Mouse (Mus musculus): ENCODE measurements around the gene Gm40460. TPM values are rescaled to one million over a fixed set of nuclear protein-coding genes. Genes with fewer than 3 reads are reported as not detected.
A peak's percentile ranks its signal among the peaks of the same experiment; 100 is the strongest.
"Not testable (repeated sequence)": the region's sequence is repeated elsewhere in the genome, so short reads cannot be mapped to it uniquely, and the experiment has no call there.

Gene Gm40460
- polyA plus RNA-seq, 1 experiment from 2014 or later = not detected

DNA sequence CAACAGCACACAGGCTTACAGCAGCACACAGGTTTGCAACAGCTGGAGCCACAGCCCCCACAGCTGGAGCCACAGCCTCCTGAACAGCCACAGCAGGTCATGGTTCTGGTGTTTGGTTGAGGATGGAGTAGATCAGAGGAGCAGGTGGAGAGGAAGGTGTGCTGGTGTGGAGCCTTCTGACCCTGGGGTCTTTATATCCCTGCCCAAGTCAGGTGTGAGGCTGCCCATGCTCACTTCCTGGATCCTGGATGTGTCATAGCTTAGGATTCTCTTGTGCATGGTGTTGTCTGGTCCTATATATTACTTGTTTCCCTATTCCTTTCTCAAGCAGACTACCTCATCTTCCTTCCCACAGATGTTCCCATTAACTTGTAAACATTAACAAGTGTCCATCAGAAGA is 33.4 kb upstream of the Gm40460 start, which contains the start of gene Gm4559:
Gene Gm4559, minus strand, starts transcription at position 101 of the 400 bp plus-strand sequence.
- H3K4me3 ChIP-seq (ENCODE audit: low read depth, low read length); H3K36me3 ChIP-seq (ENCODE audit: control insufficient read depth, insufficient read depth, low read length); DNase-seq (ENCODE audit: low spot score); H3K4me2 ChIP-seq (replicated peaks; ENCODE audit: low read depth, low read length); H3K27ac ChIP-seq (ENCODE audit: low read depth, low read length); H3K9me3 ChIP-seq (ENCODE audit: control insufficient read depth, low read length); ATAC-seq (ENCODE audit: low FRiP score); H3K27me3 ChIP-seq (ENCODE audit: control insufficient read depth, insufficient read depth, low read length); H3K9ac ChIP-seq (ENCODE audit: low read depth, low read length); H3K4me1 ChIP-seq (replicated peaks; ENCODE audit: control insufficient read depth, insufficient read depth, low read length): not testable (repeated sequence)

GRCm38 (mm10) chr7:142258254-142258653 is 17.4 kb upstream of the Gm40460 start, which contains the start of gene Gm2431:
Gene Gm2431, minus strand, starts transcription at chr7:142258354.
- 75% methylated on average over 1 of the region's 1 CpGs for WGBS
- not testable (repeated sequence) for H3K9me3 ChIP-seq (ENCODE audit: control insufficient read depth, low read length); ATAC-seq (ENCODE audit: low FRiP score); H3K36me3 ChIP-seq (ENCODE audit: control insufficient read depth, insufficient read depth, low read length); H3K9ac ChIP-seq (ENCODE audit: low read depth, low read length); DNase-seq (ENCODE audit: low spot score); H3K27ac ChIP-seq (ENCODE audit: low read depth, low read length); H3K4me2 ChIP-seq (replicated peaks; ENCODE audit: low read depth, low read length); H3K27me3 ChIP-seq (ENCODE audit: control insufficient read depth, insufficient read depth, low read length); H3K4me1 ChIP-seq (replicated peaks; ENCODE audit: control insufficient read depth, insufficient read depth, low read length); H3K4me3 ChIP-seq (ENCODE audit: low read depth, low read length)

DNA sequence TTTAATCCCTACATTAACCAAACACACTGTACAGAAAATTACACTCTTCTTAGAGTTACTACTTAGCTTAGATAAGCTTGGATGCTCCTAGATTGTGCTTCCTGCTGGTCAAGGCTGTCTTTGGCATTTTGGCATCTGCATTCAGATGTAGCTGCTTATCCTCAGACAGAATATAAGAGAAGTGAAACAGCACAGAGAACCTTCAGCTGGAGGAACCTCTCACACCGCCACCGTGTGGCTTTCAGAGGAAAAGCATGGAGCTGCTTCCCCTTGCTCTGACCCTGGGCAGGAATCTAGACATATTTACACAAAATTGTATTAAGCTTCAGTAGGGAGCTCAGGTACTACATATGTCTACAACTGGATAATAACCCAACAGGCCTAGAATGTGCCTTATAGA is 14.6 kb upstream of the Gm40460 start:
- no peaks in the 10 kb centered on the region for H3K4me1 ChIP-seq (replicated peaks; ENCODE audit: control insufficient read depth, insufficient read depth, low read length)
- no peak overlapping the region for H3K4me3 ChIP-seq (ENCODE audit: low read depth, low read length)
- no peak overlapping the region for H3K27ac ChIP-seq (ENCODE audit: low read depth, low read length)
- H3K9me3 ChIP-seq (ENCODE audit: control insufficient read depth, low read length) = no peaks in the 10 kb centered on the region
- no peak overlapping the region for H3K4me2 ChIP-seq (replicated peaks; ENCODE audit: low read depth, low read length)
- H3K36me3 ChIP-seq (ENCODE audit: control insufficient read depth, insufficient read depth, low read length) = no peaks in the 10 kb centered on the region
- WGBS = 0% methylated on average over 2 of the region's 2 CpGs
- ATAC-seq (ENCODE audit: low FRiP score) (no peak), DNase-seq (ENCODE audit: low spot score) (peak; percentile 62)
- H3K9ac ChIP-seq (ENCODE audit: low read depth, low read length) = no peak overlapping the region
- no peaks in the 10 kb centered on the region for H3K27me3 ChIP-seq (ENCODE audit: control insufficient read depth, insufficient read depth, low read length)

DNA sequence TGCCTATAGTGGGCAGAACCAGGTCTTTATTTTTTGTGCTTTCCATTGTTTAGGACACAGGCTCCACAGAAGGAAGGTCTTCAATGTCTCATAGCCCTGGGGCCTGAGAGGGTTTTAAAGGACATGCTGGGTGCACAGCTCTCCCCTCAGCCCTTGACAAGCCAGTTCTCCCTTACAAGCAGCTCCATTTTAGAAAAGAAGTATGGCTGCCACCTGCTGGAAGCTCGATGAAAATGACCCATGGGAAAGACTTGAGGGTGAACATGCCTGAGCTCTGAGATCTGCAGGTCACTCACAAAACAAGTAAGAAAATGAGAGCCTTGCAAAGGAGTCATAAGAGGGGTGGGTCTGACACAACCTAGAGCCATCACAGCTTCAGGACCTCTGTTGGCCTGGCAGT is 8.9 kb upstream of the Gm40460 start:
- no peaks in the 10 kb centered on the region for H3K27me3 ChIP-seq (ENCODE audit: control insufficient read depth, insufficient read depth, low read length)
- no peak for ATAC-seq (ENCODE audit: low FRiP score)
- no peaks in the 10 kb centered on the region for H3K36me3 ChIP-seq (ENCODE audit: control insufficient read depth, insufficient read depth, low read length)
- no peaks in the 10 kb centered on the region for H3K9me3 ChIP-seq (ENCODE audit: control insufficient read depth, low read length)
- no peak overlapping the region for H3K4me2 ChIP-seq (replicated peaks; ENCODE audit: low read depth, low read length)
- H3K4me1 ChIP-seq (replicated peaks; ENCODE audit: control insufficient read depth, insufficient read depth, low read length) = no peaks in the 10 kb centered on the region
- no peak overlapping the region for H3K9ac ChIP-seq (ENCODE audit: low read depth, low read length)
- no peak overlapping the region for H3K4me3 ChIP-seq (ENCODE audit: low read depth, low read length)
- peak; percentile 56 for DNase-seq (ENCODE audit: low spot score)
- WGBS = 0% methylated on average over 1 of the region's 1 CpGs
- H3K27ac ChIP-seq (ENCODE audit: low read depth, low read length) = no peak overlapping the region

GRCm38 (mm10) chr7:142231540-142231939 is 9.3 kb downstream of the Gm40460 start:
- Histone ChIP-seq H3K4me1 (replicated peaks; ENCODE audit: control insufficient read depth, insufficient read depth, low read length) (no peaks in the 10 kb centered on the region), H3K9me3 (ENCODE audit: control insufficient read depth, low read length) (no peaks in the 10 kb centered on the region), H3K27ac (ENCODE audit: low read depth, low read length) (no peak overlapping the region), H3K27me3 (ENCODE audit: control insufficient read depth, insufficient read depth, low read length) (no peaks in the 10 kb centered on the region), H3K9ac (ENCODE audit: low read depth, low read length) (no peak overlapping the region), H3K4me2 (replicated peaks; ENCODE audit: low read depth, low read length) (no peak overlapping the region), H3K4me3 (ENCODE audit: low read depth, low read length) (no peak overlapping the region), H3K36me3 (ENCODE audit: control insufficient read depth, insufficient read depth, low read length) (no peaks in the 10 kb centered on the region)
- no peak for DNase-seq (ENCODE audit: low spot score)
- WGBS = 46% methylated on average over 1 of the region's 1 CpGs
- ATAC-seq (ENCODE audit: low FRiP score) = no peak

GRCm38 (mm10) chr7:142229871-142230270 is 11.0 kb downstream of the Gm40460 start, which contains the start of gene Krtap5-5:
Gene Krtap5-5, minus strand, starts transcription at chr7:142229971.
- H3K9ac ChIP-seq (ENCODE audit: low read depth, low read length); DNase-seq (ENCODE audit: low spot score); ATAC-seq (ENCODE audit: low FRiP score); H3K27ac ChIP-seq (ENCODE audit: low read depth, low read length); H3K36me3 ChIP-seq (ENCODE audit: control insufficient read depth, insufficient read depth, low read length); H3K4me1 ChIP-seq (replicated peaks; ENCODE audit: control insufficient read depth, insufficient read depth, low read length); H3K9me3 ChIP-seq (ENCODE audit: control insufficient read depth, low read length); H3K4me2 ChIP-seq (replicated peaks; ENCODE audit: low read depth, low read length); H3K27me3 ChIP-seq (ENCODE audit: control insufficient read depth, insufficient read depth, low read length); H3K4me3 ChIP-seq (ENCODE audit: low read depth, low read length): not testable (repeated sequence)
- WGBS = 57% methylated on average over 3 of the region's 3 CpGs

DNA sequence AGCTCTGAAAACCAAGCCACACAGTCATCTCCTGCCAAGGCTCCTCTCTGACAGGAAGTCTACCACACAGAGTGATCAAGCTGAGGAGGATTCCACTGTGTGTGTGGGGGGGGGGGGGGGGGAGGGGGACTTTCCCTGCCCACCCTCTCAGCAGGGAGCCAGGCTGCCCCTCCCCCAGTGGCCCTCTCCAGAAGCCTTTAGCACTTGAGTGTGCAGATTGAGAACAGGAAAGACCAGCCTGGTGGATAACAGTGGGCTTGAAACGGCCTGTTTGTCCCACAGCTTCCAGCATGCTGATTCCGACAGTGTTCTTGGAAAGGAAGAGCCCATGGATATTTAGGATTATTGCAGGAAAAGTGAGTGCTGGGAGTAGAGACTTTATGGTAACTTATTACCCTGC is 16.4 kb downstream of the Gm40460 start:
- 54% methylated on average over 2 of the region's 2 CpGs for WGBS
- DNase-seq (ENCODE audit: low spot score) (no peak), ATAC-seq (ENCODE audit: low FRiP score) (no peak)
- H3K9me3 ChIP-seq (ENCODE audit: control insufficient read depth, low read length) = no peaks in the 10 kb centered on the region
- no peak overlapping the region for H3K27ac ChIP-seq (ENCODE audit: low read depth, low read length)
- no peak overlapping the region for H3K4me3 ChIP-seq (ENCODE audit: low read depth, low read length)
- no peaks in the 10 kb centered on the region for H3K36me3 ChIP-seq (ENCODE audit: control insufficient read depth, insufficient read depth, low read length)
- H3K4me1 ChIP-seq (replicated peaks; ENCODE audit: control insufficient read depth, insufficient read depth, low read length) = no peaks in the 10 kb centered on the region
- no peak overlapping the region for H3K9ac ChIP-seq (ENCODE audit: low read depth, low read length)
- H3K27me3 ChIP-seq (ENCODE audit: control insufficient read depth, insufficient read depth, low read length) = no peaks in the 10 kb centered on the region
- no peak overlapping the region for H3K4me2 ChIP-seq (replicated peaks; ENCODE audit: low read depth, low read length)

- DNase-seq (ENCODE audit: low spot score); H3K9me3 ChIP-seq (ENCODE audit: control insufficient read depth, low read length); H3K4me2 ChIP-seq (replicated peaks; ENCODE audit: low read depth, low read length); H3K9ac ChIP-seq (ENCODE audit: low read depth, low read length); H3K36me3 ChIP-seq (ENCODE audit: control insufficient read depth, insufficient read depth, low read length); H3K27me3 ChIP-seq (ENCODE audit: control insufficient read depth, insufficient read depth, low read length); H3K27ac ChIP-seq (ENCODE audit: low read depth, low read length); H3K4me3 ChIP-seq (ENCODE audit: low read depth, low read length); ATAC-seq (ENCODE audit: low FRiP score); H3K4me1 ChIP-seq (replicated peaks; ENCODE audit: control insufficient read depth, insufficient read depth, low read length): not testable (repeated sequence)
- WGBS = 77% methylated on average over 1 of the region's 1 CpGs
Observed at GRCm38 (mm10) chr7:142212136-142212535, 28.7 kb downstream of the Gm40460 start.

- H3K9me3 ChIP-seq (ENCODE audit: control insufficient read depth, low read length) = no peaks in the 10 kb centered on the region
- no peak within 1 kb of the TSS for H3K4me2 ChIP-seq (replicated peaks; ENCODE audit: low read depth, low read length)
- H3K36me3 ChIP-seq (ENCODE audit: control insufficient read depth, insufficient read depth, low read length) = no peaks in the 10 kb centered on the region
- H3K4me1 ChIP-seq (replicated peaks; ENCODE audit: control insufficient read depth, insufficient read depth, low read length) = no peaks in the 10 kb centered on the region
- H3K27ac ChIP-seq (ENCODE audit: low read depth, low read length) = no peak within 1 kb of the TSS
- no peak within 1 kb of the TSS for H3K4me3 ChIP-seq (ENCODE audit: low read depth, low read length)
- no peak within 1 kb of the TSS for H3K9ac ChIP-seq (ENCODE audit: low read depth, low read length)
- no peak for ATAC-seq (ENCODE audit: low FRiP score)
- no peaks in the 10 kb centered on the region for H3K27me3 ChIP-seq (ENCODE audit: control insufficient read depth, insufficient read depth, low read length)
- no peak for DNase-seq (ENCODE audit: low spot score)
- WGBS = 75% methylated on average over 1 of the region's 1 CpGs
Observed at GRCm38 (mm10) chr7:142211559-142211958, 29.3 kb downstream of the Gm40460 start, which contains the start of gene Gm7579. Gene Gm7579, plus strand, starts transcription at chr7:142211859.

Measured in hindbrain, embryonic 11.5 days (tissue).